Mouse (Mus musculus) limb, embryonic 13.5 days (tissue): ENCODE results near the gene Acadsb. TPM values are rescaled to one million over a fixed set of nuclear protein-coding genes. Genes with fewer than 3 reads are reported as not detected.
A peak's percentile ranks its signal among the peaks of the same experiment; 100 is the strongest.
"Not testable (repeated sequence)": the region's sequence is repeated elsewhere in the genome, so short reads cannot be mapped to it uniquely, and the experiment has no call there.

ENCODE experiments used
- ATAC-seq: fragments of 200-750 bp; cut with Nextera tagmentation; 2 replicates; pipeline ENCODE4 v1.8.0; 2017; ENCODE audit warnings: low read depth, moderate number of reproducible peaks, moderate TSS enrichment; ENCODE audit not compliant: low FRiP score
- H3K27ac ChIP-seq: fragments of 300-500 bp; sonication (generic); 2 replicates; pipeline ENCODE4 v1.5.1; 2015; ENCODE audit warnings: inconsistent platforms, mild to moderate bottlenecking, moderate library complexity
- H3K27me3 ChIP-seq: fragments of 300-500 bp; sonication (generic); 2 replicates; pipeline ENCODE4 v1.6.1; 2015; ENCODE audit warnings: mild to moderate bottlenecking, inconsistent platforms
- H3K36me3 ChIP-seq: fragments of 300-500 bp; sonication (generic); 2 replicates; pipeline ENCODE4 v1.6.1; 2015; ENCODE audit warnings: inconsistent platforms, mild to moderate bottlenecking, moderate library complexity
- H3K4me1 ChIP-seq: fragments of 300-500 bp; sonication (generic); 2 replicates; pipeline ENCODE4 v1.6.1; 2015; ENCODE audit warnings: inconsistent platforms
- H3K4me2 ChIP-seq: fragments of 300-500 bp; sonication (generic); replicated peaks from 2 replicates; pipeline ENCODE4 v1.6.1; 2015; ENCODE audit warnings: inconsistent platforms, mild to moderate bottlenecking, moderate library complexity
- H3K4me3 ChIP-seq: fragments of 300-500 bp; sonication (generic); 2 replicates; pipeline ENCODE4 v1.5.1; 2015; ENCODE audit warnings: moderate library complexity, mild to moderate bottlenecking, inconsistent platforms
- H3K9ac ChIP-seq: fragments of 300-500 bp; sonication (generic); 2 replicates; pipeline ENCODE4 v1.6.1; 2015; ENCODE audit warnings: mild to moderate bottlenecking, inconsistent platforms
- H3K9me3 ChIP-seq: fragments of 300-500 bp; sonication (generic); 2 replicates; pipeline ENCODE4 v1.6.1; 2016; ENCODE audit warnings: inconsistent platforms
- WGBS: fragments of 180-500 bp; shearing (Covaris S2); methylation state at CpG from one replicate; pipeline ENCODE4 v1.1.7; 2015; 5-methylcytosine and 5-hydroxymethylcytosine counted together
- polyA plus RNA-seq: library from polyadenylated mRNA; unstranded; fragments of >200 nt; fragmentation: Nextera tagmentation; extraction: Ambion mirVana; gene quantifications from 2 replicates; pipeline ENCODE4 v1.2.1, GENCODE M21; 2015

The Acadsb gene
- 91.5 and 106 TPM in 2 replicates for polyA plus RNA-seq

GRCm38 (mm10) chr7:131410416-131411058 lies at the start of gene Acadsb, which contains the start of gene Ikzf5:
Gene Acadsb, plus strand, starts transcription at chr7:131410601.
Gene Ikzf5, minus strand, starts transcription at chr7:131410521.
- ATAC-seq: peak; percentile 99
- H3K4me3 ChIP-seq: peak within 1 kb of the TSS; percentile 96

GRCm38 (mm10) chr7:131362269-131362614 lies 48.2 kb upstream of the Acadsb start:
- Histone ChIP-seq H3K9ac (peak overlapping the region; percentile 94), H3K27ac (peak overlapping the region; percentile 92), H3K36me3 (peaks cover 23% of the 10 kb centered on the region), H3K4me2 (peak overlapping the region; percentile 88), H3K4me1 (peaks cover 11% of the 10 kb centered on the region), H3K27me3 (no peaks in the 10 kb centered on the region), H3K9me3 (no peaks in the 10 kb centered on the region), H3K4me3 (peak overlapping the region; percentile 88)
- ATAC-seq: peak; percentile 82
- WGBS: 2% methylated on average over 35 of the region's 35 CpGs

More at GRCm38 (mm10) chr7:131410416-131411058, at the start of gene Acadsb, which contains the start of gene Ikzf5:
- Histone ChIP-seq H3K27me3 (no peaks in the 10 kb centered on the region), H3K36me3 (no peaks in the 10 kb centered on the region), H3K9me3 (no peaks in the 10 kb centered on the region), H3K4me2 (peak within 1 kb of the TSS; percentile 89), H3K9ac (peak within 1 kb of the TSS; percentile 96), H3K27ac (peak within 1 kb of the TSS; percentile 72), H3K4me1 (peaks cover 23% of the 10 kb centered on the region)
- under 1% methylated on average over 42 of the region's 42 CpGs for whole genome bisulfite sequencing

- under 1% methylated on average over 55 of the region's 55 CpGs for WGBS
- H3K27me3 ChIP-seq: no peaks in the 10 kb centered on the region
- peaks cover 19% of the 10 kb centered on the region for H3K36me3 ChIP-seq
- H3K4me1 ChIP-seq: peaks cover 11% of the 10 kb centered on the region
- no peaks in the 10 kb centered on the region for H3K9me3 ChIP-seq
- peak within 1 kb of the TSS; percentile 94 for H3K9ac ChIP-seq
- H3K4me3 ChIP-seq: peak within 1 kb of the TSS; percentile 88
- ATAC-seq: peak; percentile 96
- H3K4me2 ChIP-seq: peak within 1 kb of the TSS; percentile 88
- peak within 1 kb of the TSS; percentile 92 for H3K27ac ChIP-seq
These were observed 47.6 kb upstream of the Acadsb start, which contains the start of gene 2310057M21Rik for GRCm38 (mm10) chr7:131362615-131363300. Gene 2310057M21Rik, minus strand, starts transcription at chr7:131362759.

GRCm38 (mm10) chr7:131364131-131364530 lies 46.3 kb upstream of the Acadsb start:
- H3K4me2 ChIP-seq: no peak overlapping the region
- no peak overlapping the region for H3K9ac ChIP-seq
- H3K36me3 ChIP-seq: peaks cover 5% of the 10 kb centered on the region
- no peaks in the 10 kb centered on the region for H3K27me3 ChIP-seq
- no peak for ATAC-seq
- no peaks in the 10 kb centered on the region for H3K9me3 ChIP-seq
- H3K4me3 ChIP-seq: no peak overlapping the region
- WGBS: 93% methylated on average over 8 of the region's 8 CpGs
- H3K4me1 ChIP-seq: peaks cover 11% of the 10 kb centered on the region
- no peak overlapping the region for H3K27ac ChIP-seq

- peak; percentile 94 for ATAC-seq
- Histone ChIP-seq H3K4me3 (peak within 1 kb of the TSS; percentile 75), H3K9ac (peak within 1 kb of the TSS; percentile 93), H3K4me1 (peaks cover 5% of the 10 kb centered on the region), H3K27me3 (no peaks in the 10 kb centered on the region), H3K36me3 (peaks cover 7% of the 10 kb centered on the region), H3K4me2 (peak within 1 kb of the TSS; percentile 73), H3K27ac (peak within 1 kb of the TSS; percentile 93), H3K9me3 (no peaks in the 10 kb centered on the region)
- WGBS: 5% methylated on average over 47 of the region's 47 CpGs
These were observed 39.5 kb upstream of the Acadsb start, which contains the start of gene Pstk for GRCm38 (mm10) chr7:131370648-131371469. Gene Pstk, plus strand, starts transcription at chr7:131371141.

- Histone ChIP-seq H3K27ac (peak overlapping the region; percentile 93), H3K36me3 (peaks cover 7% of the 10 kb centered on the region), H3K4me2 (peak overlapping the region; percentile 73), H3K4me1 (peaks cover 5% of the 10 kb centered on the region), H3K9ac (peak overlapping the region; percentile 93), H3K27me3 (no peaks in the 10 kb centered on the region), H3K9me3 (no peaks in the 10 kb centered on the region), H3K4me3 (peak overlapping the region; percentile 75)
- WGBS: 7% methylated on average over 9 of the region's 9 CpGs
- peak; percentile 24; the same call in 1 of the 2 replicates for ATAC-seq
These were observed 38.9 kb upstream of the Acadsb start for GRCm38 (mm10) chr7:131371470-131371860.

- WGBS: 71% methylated on average over 9 of the region's 9 CpGs
- H3K27ac ChIP-seq: no peak overlapping the region
- peaks cover 5% of the 10 kb centered on the region for H3K4me1 ChIP-seq
- no peaks in the 10 kb centered on the region for H3K27me3 ChIP-seq
- H3K36me3 ChIP-seq: peaks cover 7% of the 10 kb centered on the region
- H3K4me2 ChIP-seq: peak overlapping the region; percentile 73
- H3K9ac ChIP-seq: peak overlapping the region; percentile 93
- H3K4me3 ChIP-seq: peak overlapping the region; percentile 75
- H3K9me3 ChIP-seq: no peaks in the 10 kb centered on the region
- no peak for ATAC-seq
These were observed 38.3 kb upstream of the Acadsb start for GRCm38 (mm10) chr7:131371880-131372651.

- not testable (repeated sequence) for H3K4me3 ChIP-seq, H3K4me2 ChIP-seq, H3K4me1 ChIP-seq, H3K27me3 ChIP-seq, H3K27ac ChIP-seq, H3K9ac ChIP-seq, ATAC-seq, H3K9me3 ChIP-seq
- H3K36me3 ChIP-seq: peaks cover 43% of the 10 kb centered on the region
- WGBS: 94% methylated on average over 7 of the region's 7 CpGs
These were observed 18.6 kb upstream of the Acadsb start for GRCm38 (mm10) chr7:131391761-131392160.

GRCm38 (mm10) chr7:131409321-131409987 lies 947 bp upstream of the Acadsb start:
- no peak for ATAC-seq
- no peaks in the 10 kb centered on the region for H3K27me3 ChIP-seq
- 5% methylated on average over 16 of the region's 16 CpGs for WGBS
- peak overlapping the region; percentile 96 for H3K9ac ChIP-seq
- peaks cover 23% of the 10 kb centered on the region for H3K4me1 ChIP-seq
- H3K9me3 ChIP-seq: no peaks in the 10 kb centered on the region
- H3K4me2 ChIP-seq: peak overlapping the region; percentile 89
- H3K36me3 ChIP-seq: no peaks in the 10 kb centered on the region
- peak overlapping the region; percentile 72; the same call in 1 of the 2 replicates for H3K27ac ChIP-seq
- peak overlapping the region; percentile 96 for H3K4me3 ChIP-seq

GRCm38 (mm10) chr7:131409988-131410385 lies 414 bp upstream of the Acadsb start:
- ATAC-seq: peak; percentile 73
- H3K4me3 ChIP-seq: peak overlapping the region; percentile 96
- peak overlapping the region; percentile 89 for H3K4me2 ChIP-seq
- under 1% methylated on average over 33 of the region's 38 CpGs for WGBS
- no peaks in the 10 kb centered on the region for H3K9me3 ChIP-seq
- H3K27ac ChIP-seq: peak overlapping the region; percentile 72
- H3K9ac ChIP-seq: peak overlapping the region; percentile 96
- no peaks in the 10 kb centered on the region for H3K36me3 ChIP-seq
- no peaks in the 10 kb centered on the region for H3K27me3 ChIP-seq
- H3K4me1 ChIP-seq: peaks cover 23% of the 10 kb centered on the region
